Mouse (Mus musculus) spleen, adult 18-20 months (tissue): ENCODE data around the gene Kyat1.
A peak's percentile ranks its signal among the peaks of the same experiment; 100 is the strongest.

ENCODE experiments used
- DNase-seq, 2 experiments: peaks; one replicate each; pipeline ENCODE4 v3.0.0; 2022; ENCODE audit warnings: mixed read lengths in 2 of 2

Gene Kyat1

DNA sequence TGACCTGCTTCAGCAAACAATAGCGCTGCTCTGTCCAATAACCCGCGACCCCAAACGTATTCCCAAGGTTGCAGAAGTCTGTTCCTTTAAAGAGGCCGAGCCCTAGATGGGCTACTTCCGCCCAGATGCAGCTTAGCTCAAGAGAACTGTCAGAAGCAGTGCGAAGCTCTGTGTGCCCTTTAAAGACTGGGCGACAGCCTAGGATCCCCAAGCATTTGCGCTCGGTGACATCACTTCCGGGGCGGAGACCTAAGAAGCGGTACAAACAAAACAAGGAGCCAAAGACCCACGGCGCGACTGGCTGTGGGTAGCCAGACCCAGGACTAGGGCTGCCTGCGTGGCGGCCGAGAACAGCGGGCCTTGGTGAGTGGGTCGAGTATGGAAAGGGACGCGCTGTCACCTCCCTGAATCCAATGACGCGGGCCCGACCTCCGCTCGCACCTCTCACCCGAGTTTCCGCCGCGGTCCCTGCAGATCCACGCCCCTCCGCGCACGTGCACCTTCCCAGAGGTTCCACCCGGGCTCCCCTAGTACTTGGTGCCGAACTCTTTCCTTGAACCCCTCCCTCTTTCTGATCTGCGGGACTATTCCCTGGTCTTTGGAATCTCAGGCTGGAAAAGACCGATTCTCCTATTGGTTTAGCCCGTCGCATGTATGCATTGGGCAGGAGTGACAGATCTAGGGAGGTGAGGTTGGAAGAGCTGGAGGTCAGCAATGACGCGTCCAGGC, at the start of gene Kyat1:
Gene Kyat1, minus strand, starts transcription at position 219 of the 729 bp plus-strand sequence.
- DNase-seq = peak; percentile 84 to 94

- DNase-seq = no peak
Measured at GRCm38 (mm10) chr2:30253809-30254208, 48.2 kb upstream of the Kyat1 start.

- DNase-seq = no peak
Measured at GRCm38 (mm10) chr2:30252521-30252920, 46.9 kb upstream of the Kyat1 start.

DNA sequence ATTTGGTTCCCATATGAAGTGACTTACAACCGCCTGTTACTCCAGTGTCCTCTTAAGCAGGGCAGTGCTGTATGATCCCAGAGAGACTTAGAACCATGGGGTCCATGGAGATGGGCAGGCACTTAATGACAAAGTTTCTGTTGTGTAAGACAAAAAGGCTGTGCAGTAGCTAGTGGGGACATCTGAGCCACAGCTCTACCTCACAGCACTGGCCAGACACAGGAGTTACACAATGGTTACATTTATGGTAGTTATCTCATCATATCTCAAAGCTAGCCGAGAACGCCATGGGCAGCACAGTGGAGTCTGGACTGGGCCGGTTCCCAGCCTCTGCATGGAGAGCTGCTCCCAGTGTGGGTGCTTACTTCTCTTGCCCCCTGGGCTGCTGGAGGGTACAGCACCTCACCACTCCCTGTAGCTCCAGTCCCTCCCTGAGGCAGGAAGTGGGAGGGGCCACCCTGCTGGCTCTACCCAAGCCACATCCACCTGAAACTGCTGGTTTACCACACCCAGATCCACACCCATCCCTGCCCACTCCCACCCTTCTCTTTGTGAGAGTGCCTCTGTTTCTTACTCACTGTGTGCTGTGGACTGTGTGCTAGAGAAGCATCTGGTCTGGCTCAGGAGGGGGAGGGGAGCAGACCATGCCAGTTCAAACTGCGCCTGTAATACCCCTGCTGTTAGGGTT, 45.9 kb upstream of the Kyat1 start:
- DNase-seq = peak; percentile 71 to 73

- no peak for DNase-seq
Measured at GRCm38 (mm10) chr2:30250166-30251128, 44.8 kb upstream of the Kyat1 start.

DNA sequence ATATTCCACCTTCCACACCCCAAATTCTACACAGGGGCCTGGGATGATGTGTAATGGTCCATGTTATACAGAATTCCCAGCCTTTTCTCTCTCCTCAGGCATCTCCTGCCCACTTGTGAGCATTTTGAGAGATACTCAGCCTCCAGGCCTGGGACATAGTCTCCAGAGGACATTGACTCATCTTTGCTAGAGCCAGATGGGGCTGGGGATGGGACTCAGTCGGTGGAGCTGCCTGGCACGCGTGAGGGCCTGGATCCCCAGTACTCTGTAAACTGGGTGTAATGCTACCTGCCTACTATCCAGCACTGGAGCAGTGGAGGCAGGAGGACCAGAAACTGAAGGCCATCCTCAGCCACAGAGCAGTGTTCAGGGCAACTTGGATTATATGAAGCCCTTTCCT, 43.5 kb upstream of the Kyat1 start:
- DNase-seq = no peak

DNA sequence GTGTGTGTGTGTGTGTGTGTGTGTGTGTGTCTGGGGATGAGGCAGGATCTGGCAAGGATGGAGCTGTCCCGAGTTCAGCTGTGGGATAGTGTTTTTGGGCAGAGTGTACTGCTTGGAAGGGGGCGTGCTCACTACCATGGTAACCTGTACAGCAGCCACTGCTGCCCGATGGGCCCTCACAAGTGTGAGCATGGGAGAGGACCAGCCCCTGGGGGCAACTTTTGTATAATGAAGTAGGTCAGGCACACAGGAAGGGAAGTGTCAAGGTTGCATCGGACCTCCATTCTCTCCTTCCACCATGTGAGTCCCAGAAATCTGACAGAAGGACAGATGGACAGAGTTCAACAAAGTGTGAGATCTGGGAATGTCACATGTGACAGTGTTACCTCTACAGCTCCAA, 42.0 kb upstream of the Kyat1 start:
- DNase-seq = no peak

DNA sequence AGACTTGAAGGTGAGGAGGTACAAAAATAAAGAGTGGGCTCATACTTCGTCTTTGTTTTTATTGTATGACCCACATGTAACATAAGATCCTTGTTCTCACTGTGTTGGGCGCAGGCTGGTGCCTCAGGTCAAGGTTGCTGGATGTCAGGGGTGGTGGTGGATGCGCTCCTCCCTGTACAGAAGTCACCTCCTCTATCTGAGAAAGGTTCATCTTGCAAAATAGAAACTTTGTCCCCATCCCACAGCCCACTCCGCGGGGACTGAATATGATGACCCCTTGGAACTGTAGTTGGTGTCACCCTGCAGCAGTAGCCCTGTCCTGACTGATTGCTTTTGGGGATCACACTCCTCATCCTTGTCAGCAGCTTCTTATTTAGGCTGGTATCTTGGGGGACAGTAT, 41.4 kb upstream of the Kyat1 start:
- no peak for DNase-seq

DNA sequence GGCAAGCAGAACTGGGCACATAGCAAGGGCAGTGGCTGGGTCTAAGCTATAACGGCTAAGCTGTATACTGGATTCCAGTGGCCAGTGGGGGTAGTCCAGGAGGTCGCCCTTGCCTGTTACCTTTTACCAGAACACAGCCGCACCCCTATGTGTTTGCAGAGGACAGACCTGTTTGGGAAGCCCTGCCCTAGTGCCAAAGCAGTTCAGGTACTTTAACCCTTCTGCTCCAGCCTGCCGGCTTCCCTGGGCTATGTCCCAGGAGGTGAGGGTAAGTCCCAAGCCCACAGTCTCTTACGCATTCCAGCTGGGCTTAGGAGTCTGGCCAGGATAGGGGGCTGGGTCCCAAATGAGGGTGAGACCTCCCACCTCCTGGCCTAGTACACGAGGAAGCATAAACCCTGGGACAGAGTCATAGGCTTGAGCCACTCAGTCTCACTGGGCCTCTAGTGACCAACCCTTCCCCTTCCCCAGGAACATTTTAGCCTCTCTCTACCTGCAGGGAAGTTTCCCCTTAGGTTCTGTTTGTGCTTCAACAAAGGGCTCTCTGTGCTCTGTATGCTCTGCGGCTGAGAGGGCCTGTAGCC, 39.0 kb upstream of the Kyat1 start:
- DNase-seq = no peak

- DNase-seq = no peak
Measured at GRCm38 (mm10) chr2:30243391-30243790, 37.7 kb upstream of the Kyat1 start.

GRCm38 (mm10) chr2:30242509-30242908, 36.9 kb upstream of the Kyat1 start:
- DNase-seq = no peak

DNA sequence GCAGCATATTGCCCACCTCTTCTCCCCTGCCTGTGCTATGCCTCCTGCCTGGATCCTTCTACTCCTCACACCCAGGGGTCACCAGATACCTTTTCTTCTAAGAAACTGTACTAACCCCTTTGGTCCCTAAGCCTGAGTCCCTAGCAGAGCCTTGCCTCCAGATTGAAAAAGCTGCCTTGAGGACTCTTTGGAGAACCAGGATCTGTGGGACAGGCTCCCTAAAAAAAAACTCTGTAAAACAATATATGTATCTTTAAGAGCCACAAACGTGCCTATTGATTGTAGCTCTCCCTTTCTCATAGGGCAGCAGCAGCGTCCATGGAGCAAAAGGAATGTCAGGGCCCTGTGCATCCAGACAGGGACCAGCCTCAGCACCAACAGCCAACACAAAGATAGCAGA, 34.6 kb upstream of the Kyat1 start, which contains the start of gene Gm28035:
Gene Gm28035, plus strand, starts transcription at position 301 of the 400 bp plus-strand sequence.
- no peak for DNase-seq

GRCm38 (mm10) chr2:30239777-30240176, 34.1 kb upstream of the Kyat1 start:
- no peak for DNase-seq

GRCm38 (mm10) chr2:30238906-30239465, 33.3 kb upstream of the Kyat1 start:
- no peak for DNase-seq

DNA sequence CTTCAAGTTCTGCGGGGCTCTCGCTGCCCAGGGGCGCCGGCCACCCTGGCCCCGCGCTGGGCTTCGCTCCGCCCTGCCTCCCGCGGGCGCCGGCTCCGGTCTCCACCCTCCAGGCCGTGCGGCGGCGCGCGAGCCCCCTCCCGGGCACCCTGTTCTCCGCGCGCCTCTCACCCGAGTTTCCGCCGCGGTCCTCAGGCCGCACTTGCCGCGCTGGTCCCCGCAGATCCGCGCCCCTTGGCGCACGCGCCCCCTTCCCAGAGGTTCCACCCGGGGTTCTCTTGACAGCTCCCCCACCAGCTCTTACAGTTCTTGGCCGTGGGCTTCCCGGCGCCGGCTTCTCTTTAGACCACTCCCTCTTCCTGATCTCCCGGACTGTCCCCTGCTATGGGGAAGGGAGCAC, 32.2 kb upstream of the Kyat1 start:
- DNase-seq = peak; percentile 70 to 73

GRCm38 (mm10) chr2:30237199-30237880, 31.7 kb upstream of the Kyat1 start, which contains the start of gene Lrrc8a:
Gene Lrrc8a (plus strand): TSS chr2:30237715.
- peak; percentile 100 for DNase-seq

DNA sequence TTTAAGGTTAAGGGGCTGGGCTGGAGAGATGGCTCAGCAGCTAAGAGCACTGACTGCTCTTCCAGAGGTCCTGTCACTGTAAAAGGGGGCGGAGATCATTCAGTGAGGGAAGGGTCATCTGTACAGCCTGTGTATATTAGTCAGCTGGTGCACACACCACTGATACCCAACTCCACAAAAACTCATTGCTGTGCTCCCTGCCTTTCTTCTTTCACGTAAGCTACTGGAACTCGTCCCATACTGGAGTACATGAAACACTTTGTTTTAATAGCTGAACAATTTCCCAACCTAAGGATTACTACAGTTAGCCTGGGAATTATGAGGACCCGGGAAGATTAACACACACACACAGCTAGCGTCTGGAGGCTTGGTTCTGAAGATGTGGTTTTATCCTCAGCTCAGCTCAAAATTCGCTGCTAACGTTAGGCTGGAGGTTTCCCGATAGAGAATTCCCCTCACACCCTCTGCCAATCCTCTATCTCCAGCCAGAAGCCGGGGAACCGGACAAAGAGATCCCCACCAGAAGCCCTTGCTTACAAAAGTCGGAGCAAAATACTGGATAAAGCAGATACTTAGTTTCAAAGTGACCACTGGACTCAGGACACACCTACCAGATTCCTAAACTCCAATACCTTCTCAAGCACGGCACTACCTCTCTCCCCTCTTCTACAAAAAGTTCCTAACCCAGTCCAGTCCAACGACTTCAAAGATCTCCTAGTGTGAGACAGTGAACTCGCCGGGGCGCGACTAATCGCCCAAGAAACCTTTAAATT, 31.0 kb upstream of the Kyat1 start:
- DNase-seq = no peak

GRCm38 (mm10) chr2:30235593-30235992, 29.9 kb upstream of the Kyat1 start:
- DNase-seq = no peak

- no peak for DNase-seq
Measured at GRCm38 (mm10) chr2:30216293-30216692, 10.6 kb upstream of the Kyat1 start.

- no peak for DNase-seq
Measured at GRCm38 (mm10) chr2:30215493-30215892, 9.8 kb upstream of the Kyat1 start.

DNA sequence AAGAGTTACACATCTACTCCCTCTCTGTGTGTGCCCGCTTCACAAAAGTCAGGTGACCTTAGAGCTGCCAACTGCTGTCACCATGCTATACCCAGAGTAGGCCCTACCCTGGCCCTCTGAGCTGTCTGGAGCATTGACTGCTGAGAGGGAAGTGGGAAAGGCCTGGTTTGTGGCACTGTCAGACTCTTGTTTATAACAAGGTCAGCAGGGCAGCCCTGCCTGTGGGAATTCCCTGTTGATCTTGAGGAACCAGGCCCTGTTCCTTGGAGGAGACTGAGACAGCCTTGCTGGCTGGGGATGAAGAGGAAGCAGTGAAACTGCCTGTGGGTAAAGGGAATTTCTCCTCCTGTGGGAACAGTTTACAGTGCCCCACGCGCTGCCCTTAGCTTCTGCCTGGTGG, 9.1 kb upstream of the Kyat1 start:
- no peak for DNase-seq
